Mouse (Mus musculus): Measurements from ENCODE around the gene Fibcd1. TPM values are rescaled to one million over a fixed set of nuclear protein-coding genes. Genes with fewer than 3 reads are reported as not detected.

Gene Fibcd1
- not detected for total RNA-seq (2021)

- intact Hi-C loops (cut with DNase I): loop anchor here (2.0 to 5.0 kb wide), 2 partner anchors 59 to 163 kb away; no protein-coding TSS in a partner anchor
- DNase-seq: no peak
Measured at GRCm38 (mm10) chr2:31845896-31846691, at the start of gene Fibcd1. Fibcd1 (minus strand) TSS chr2:31846005.

- DNase-seq: no peak
- intact Hi-C loops (cut with DNase I): no loop called here
Measured at GRCm38 (mm10) chr2:31894221-31894870, 48.5 kb upstream of the Fibcd1 start.

- DNase-seq: no peak
- intact Hi-C loops (cut with DNase I): no loop called here
Measured at GRCm38 (mm10) chr2:31893110-31893669, 47.4 kb upstream of the Fibcd1 start.

- intact Hi-C loops (cut with DNase I): no loop called here
Measured at GRCm38 (mm10) chr2:31891219-31891618, 45.4 kb upstream of the Fibcd1 start.

GRCm38 (mm10) chr2:31888871-31889270 lies 43.1 kb upstream of the Fibcd1 start:
- no peak for DNase-seq
- intact Hi-C loops (cut with DNase I): no loop called here

More at GRCm38 (mm10) chr2:31891219-31891618, 45.4 kb upstream of the Fibcd1 start:
- DNase-seq: no peak

- DNase-seq: peak; percentile 47 to 67
- intact Hi-C loops (cut with DNase I): no loop called here
Measured at GRCm38 (mm10) chr2:31887030-31887429, 41.2 kb upstream of the Fibcd1 start, which contains the start of gene Lamc3. Lamc3 (plus strand) TSS chr2:31887291.

- intact Hi-C loops (cut with DNase I): no loop called here
- DNase-seq: peak; percentile 23 to 41
Measured at GRCm38 (mm10) chr2:31884806-31885205, 39.0 kb upstream of the Fibcd1 start.

- intact Hi-C loops (cut with DNase I): no loop called here
- DNase-seq: no peak
Measured at GRCm38 (mm10) chr2:31883061-31883460, 37.3 kb upstream of the Fibcd1 start.

- intact Hi-C loops (cut with DNase I): no loop called here
- no peak for DNase-seq
Measured at GRCm38 (mm10) chr2:31880868-31881267, 35.1 kb upstream of the Fibcd1 start.

GRCm38 (mm10) chr2:31878610-31879009 lies 32.8 kb upstream of the Fibcd1 start:
- DNase-seq: no peak
- intact Hi-C loops (cut with DNase I): no loop called here

GRCm38 (mm10) chr2:31876446-31876845 lies 30.6 kb upstream of the Fibcd1 start:
- DNase-seq: no peak
- intact Hi-C loops (cut with DNase I): no loop called here

- DNase-seq: no peak
- intact Hi-C loops (cut with DNase I): no loop called here
Measured at GRCm38 (mm10) chr2:31874290-31874855, 28.6 kb upstream of the Fibcd1 start.

GRCm38 (mm10) chr2:31870683-31871082 lies 24.9 kb upstream of the Fibcd1 start:
- DNase-seq: no peak
- intact Hi-C loops (cut with DNase I): no loop called here

- intact Hi-C loops (cut with DNase I): no loop called here
- no peak for DNase-seq
Measured at GRCm38 (mm10) chr2:31869692-31870091, 23.9 kb upstream of the Fibcd1 start.

GRCm38 (mm10) chr2:31868538-31869164 lies 22.8 kb upstream of the Fibcd1 start:
- intact Hi-C loops (cut with DNase I): no loop called here
- DNase-seq: peak in 1 of 2 experiments; percentile 25

- intact Hi-C loops (cut with DNase I): no loop called here
- no peak for DNase-seq
Measured at GRCm38 (mm10) chr2:31867773-31868537, 22.1 kb upstream of the Fibcd1 start.

GRCm38 (mm10) chr2:31865794-31866193 lies 20.0 kb upstream of the Fibcd1 start:
- no peak for DNase-seq
- intact Hi-C loops (cut with DNase I): no loop called here

- intact Hi-C loops (cut with DNase I): no loop called here
- DNase-seq: no peak
Measured at GRCm38 (mm10) chr2:31865322-31865721, 19.5 kb upstream of the Fibcd1 start.

GRCm38 (mm10) chr2:31864891-31865290 lies 19.1 kb upstream of the Fibcd1 start:
- DNase-seq: no peak
- intact Hi-C loops (cut with DNase I): no loop called here

GRCm38 (mm10) chr2:31863766-31864165 lies 18.0 kb upstream of the Fibcd1 start:
- DNase-seq: no peak
- intact Hi-C loops (cut with DNase I): no loop called here
